Mouse (Mus musculus) heart, embryonic 11.5 days (tissue): ENCODE measurements around the gene Nfu1. TPM values are rescaled to one million over a fixed set of nuclear protein-coding genes. Genes with fewer than 3 reads are reported as not detected.

ENCODE experiments used
- ATAC-seq: fragments of 200-750 bp; cut with Nextera tagmentation; replicated peaks from 2 replicates; pipeline ENCODE4 v1.8.0; 2017; ENCODE audit warnings: moderate library complexity; ENCODE audit not compliant: insufficient number of reproducible peaks, low FRiP score, low TSS enrichment
- H3K27ac ChIP-seq: fragments of 300-500 bp; sonication (generic); 2 replicates; pipeline ENCODE4 v1.5.1; 2014; ENCODE audit warnings: mild to moderate bottlenecking, low read depth, low read length
- H3K27me3 ChIP-seq: fragments of 300-500 bp; sonication (generic); 2 replicates; pipeline ENCODE4 v1.6.1; 2014; ENCODE audit warnings: mild to moderate bottlenecking, low read length, mixed read lengths; ENCODE audit not compliant: control insufficient read depth, insufficient read depth
- H3K36me3 ChIP-seq: fragments of 300-500 bp; sonication (generic); 2 replicates; pipeline ENCODE4 v1.6.1; 2014; ENCODE audit warnings: mild to moderate bottlenecking, low read length, moderate library complexity, mixed read lengths; ENCODE audit not compliant: control insufficient read depth, insufficient read depth
- H3K4me1 ChIP-seq: fragments of 300-500 bp; sonication (generic); 2 replicates; pipeline ENCODE4 v1.6.1; 2014; ENCODE audit warnings: low read length; ENCODE audit not compliant: control insufficient read depth, insufficient read depth
- H3K4me2 ChIP-seq: fragments of 300-500 bp; sonication (generic); 2 replicates; pipeline ENCODE4 v1.6.1; 2014; ENCODE audit warnings: mild to moderate bottlenecking, moderate library complexity
- H3K4me3 ChIP-seq: fragments of 300-500 bp; sonication (generic); 2 replicates; pipeline ENCODE4 v1.5.1; 2014; ENCODE audit warnings: low read depth, low read length
- H3K9ac ChIP-seq: fragments of 300-500 bp; sonication (generic); 2 replicates; pipeline ENCODE4 v1.6.1; 2014; ENCODE audit warnings: mild to moderate bottlenecking, low read depth, low read length, moderate library complexity
- H3K9me3 ChIP-seq: fragments of 300-500 bp; sonication (generic); replicated peaks from 2 replicates; pipeline ENCODE4 v1.6.1; 2016; ENCODE audit warnings: low read length; ENCODE audit not compliant: control insufficient read depth
- WGBS: fragments of 180-500 bp; shearing (Covaris S2); extraction: QIAGEN DNeasy Blood & Tissue Kit; methylation state at CpG from one replicate; pipeline ENCODE4 v1.1.7; 2014; ENCODE audit not compliant: insufficient replicate concordance; 5-methylcytosine and 5-hydroxymethylcytosine counted together
- polyA plus RNA-seq: library from polyadenylated mRNA; unstranded; fragments of >200 nt; fragmentation: Nextera tagmentation; extraction: Ambion mirVana; gene quantifications from 2 replicates; pipeline ENCODE4 v1.2.1, GENCODE M21; 2014

The Nfu1 gene
- 96.8 and 102 TPM in 2 replicates for polyA plus RNA-seq

- Histone ChIP-seq H3K36me3 (no peaks in the 10 kb centered on the region), H3K9me3 (no peaks in the 10 kb centered on the region), H3K4me3 (peak within 1 kb of the TSS; percentile 95), H3K4me1 (0 out of 2 replicates have a peak, but pooled peaks cover 6% of the 10 kb centered on the region), H3K27ac (peak within 1 kb of the TSS; percentile 89), H3K27me3 (no peaks in the 10 kb centered on the region), H3K9ac (peak within 1 kb of the TSS; percentile 95), H3K4me2 (peak within 1 kb of the TSS; percentile 70)
- 74% methylated on average over 6 of the region's 6 CpGs for WGBS
- ATAC-seq, result no peak
Observed at GRCm38 (mm10) chr6:87008887-87009286, at the start of gene Nfu1. Gene Nfu1 (plus strand): TSS chr6:87009236.

GRCm38 (mm10) chr6:86963987-86964685 lies 44.9 kb upstream of the Nfu1 start:
- 88% methylated on average over 7 of the region's 7 CpGs for WGBS
- no peak overlapping the region for H3K9ac ChIP-seq

GRCm38 (mm10) chr6:86967166-86967565 lies 41.9 kb upstream of the Nfu1 start:
- Histone ChIP-seq H3K4me1 (no peaks in the 10 kb centered on the region), H3K27me3 (no peaks in the 10 kb centered on the region), H3K4me3 (no peak overlapping the region), H3K4me2 (no peak overlapping the region), H3K9ac (no peak overlapping the region), H3K9me3 (no peaks in the 10 kb centered on the region), H3K36me3 (peaks cover 30% of the 10 kb centered on the region), H3K27ac (no peak overlapping the region)
- ATAC-seq, result no peak
- WGBS, result 80% methylated on average over 2 of the region's 2 CpGs

More at GRCm38 (mm10) chr6:86963987-86964685, 44.9 kb upstream of the Nfu1 start:
- H3K4me3 ChIP-seq, result no peak overlapping the region
- H3K4me1 ChIP-seq, result no peaks in the 10 kb centered on the region
- peaks cover 27% of the 10 kb centered on the region for H3K36me3 ChIP-seq
- no peak for ATAC-seq
- H3K4me2 ChIP-seq, result no peak overlapping the region
- H3K27me3 ChIP-seq, result no peaks in the 10 kb centered on the region
- no peaks in the 10 kb centered on the region for H3K9me3 ChIP-seq
- H3K27ac ChIP-seq, result no peak overlapping the region

- Histone ChIP-seq H3K27ac (no peak overlapping the region), H3K9ac (no peak overlapping the region), H3K36me3 (peaks cover 16% of the 10 kb centered on the region), H3K9me3 (no peaks in the 10 kb centered on the region), H3K27me3 (no peaks in the 10 kb centered on the region), H3K4me1 (peaks cover 3% of the 10 kb centered on the region; the same call in 1 of the 2 replicates), H3K4me2 (no peak overlapping the region), H3K4me3 (no peak overlapping the region)
- no peak for ATAC-seq
- WGBS, result 90% methylated on average over 4 of the region's 4 CpGs
Observed at GRCm38 (mm10) chr6:86973956-86974355, 35.1 kb upstream of the Nfu1 start.

GRCm38 (mm10) chr6:86978156-86978908 lies 30.7 kb upstream of the Nfu1 start:
- WGBS, result 64% methylated on average over 8 of the region's 8 CpGs
- Histone ChIP-seq H3K27ac (no peak overlapping the region), H3K27me3 (no peaks in the 10 kb centered on the region), H3K9me3 (no peaks in the 10 kb centered on the region), H3K36me3 (peaks cover 9% of the 10 kb centered on the region), H3K9ac (no peak overlapping the region), H3K4me2 (no peak overlapping the region), H3K4me3 (no peak overlapping the region), H3K4me1 (peaks cover 3% of the 10 kb centered on the region; the same call in 1 of the 2 replicates)
- ATAC-seq, result no peak

GRCm38 (mm10) chr6:86978909-86979265 lies 30.1 kb upstream of the Nfu1 start:
- peaks cover 6% of the 10 kb centered on the region for H3K36me3 ChIP-seq
- H3K4me3 ChIP-seq, result no peak overlapping the region
- H3K27ac ChIP-seq, result no peak overlapping the region
- ATAC-seq, result no peak
- H3K4me2 ChIP-seq, result no peak overlapping the region
- H3K27me3 ChIP-seq, result no peaks in the 10 kb centered on the region
- H3K4me1 ChIP-seq, result peaks cover 3% of the 10 kb centered on the region; the same call in 1 of the 2 replicates
- WGBS, result 59% methylated on average over 6 of the region's 6 CpGs
- H3K9ac ChIP-seq, result no peak overlapping the region
- no peaks in the 10 kb centered on the region for H3K9me3 ChIP-seq

GRCm38 (mm10) chr6:86981206-86981605 lies 27.8 kb upstream of the Nfu1 start:
- Histone ChIP-seq H3K4me3 (no peak overlapping the region), H3K27me3 (no peaks in the 10 kb centered on the region), H3K9ac (no peak overlapping the region), H3K4me2 (no peak overlapping the region), H3K36me3 (peaks cover 6% of the 10 kb centered on the region), H3K9me3 (no peaks in the 10 kb centered on the region), H3K27ac (no peak overlapping the region), H3K4me1 (peaks cover 3% of the 10 kb centered on the region; the same call in 1 of the 2 replicates)
- WGBS, result 80% methylated on average over 2 of the region's 2 CpGs
- ATAC-seq, result no peak

- Histone ChIP-seq H3K9me3 (no peaks in the 10 kb centered on the region), H3K9ac (no peak overlapping the region), H3K27me3 (no peaks in the 10 kb centered on the region), H3K4me2 (no peak overlapping the region), H3K36me3 (peaks cover 2% of the 10 kb centered on the region), H3K4me1 (peaks cover 24% of the 10 kb centered on the region), H3K27ac (no peak overlapping the region), H3K4me3 (no peak overlapping the region)
- WGBS, result 81% methylated on average over 8 of the region's 8 CpGs
- ATAC-seq, result no peak
Observed at GRCm38 (mm10) chr6:86985314-86986106, 23.5 kb upstream of the Nfu1 start.
